Mouse (Mus musculus) cerebellum, adult (tissue): ENCODE data around the gene Nadsyn1.

Experiments
- ATAC-seq: cut with Nextera tagmentation; 2 replicates; pipeline ENCODE4 v1.9.2; 2017; ENCODE audit warnings: mild to moderate bottlenecking, moderate library complexity, mixed read lengths; ENCODE audit not compliant: insufficient number of reproducible peaks, low FRiP score, low TSS enrichment

The Nadsyn1 gene

GRCm38 (mm10) chr7:143822375-143823265, at the start of gene Nadsyn1, which contains the start of gene Dhcr7:
Gene Nadsyn1, minus strand, starts transcription at chr7:143822849.
Gene Dhcr7, plus strand, starts transcription at chr7:143823145.
- ATAC-seq: peak; percentile 95

- no peak for ATAC-seq
Measured at GRCm38 (mm10) chr7:143868874-143869273, 46.2 kb upstream of the Nadsyn1 start.

- ATAC-seq: no peak
Measured at GRCm38 (mm10) chr7:143866538-143866937, 43.9 kb upstream of the Nadsyn1 start, which contains the start of gene Gm498. Gene Gm498, plus strand, starts transcription at chr7:143866838.

GRCm38 (mm10) chr7:143848768-143849482, 26.3 kb upstream of the Nadsyn1 start:
- no peak for ATAC-seq

GRCm38 (mm10) chr7:143848127-143848767, 25.6 kb upstream of the Nadsyn1 start:
- no peak for ATAC-seq

- ATAC-seq: no peak
Measured at GRCm38 (mm10) chr7:143841301-143841700, 18.7 kb upstream of the Nadsyn1 start.

- ATAC-seq: no peak
Measured at GRCm38 (mm10) chr7:143840121-143840520, 17.5 kb upstream of the Nadsyn1 start.

- no peak for ATAC-seq
Measured at GRCm38 (mm10) chr7:143837705-143838358, 15.2 kb upstream of the Nadsyn1 start.

GRCm38 (mm10) chr7:143834972-143835371, 12.3 kb upstream of the Nadsyn1 start:
- ATAC-seq: no peak

- no peak for ATAC-seq
Measured at GRCm38 (mm10) chr7:143834316-143834715, 11.7 kb upstream of the Nadsyn1 start.

- no peak for ATAC-seq
Measured at GRCm38 (mm10) chr7:143833581-143834190, 11.0 kb upstream of the Nadsyn1 start.

- ATAC-seq: no peak
Measured at GRCm38 (mm10) chr7:143832611-143833010, 10.0 kb upstream of the Nadsyn1 start.

GRCm38 (mm10) chr7:143832196-143832595, 9.5 kb upstream of the Nadsyn1 start:
- no peak for ATAC-seq

GRCm38 (mm10) chr7:143830399-143830798, 7.8 kb upstream of the Nadsyn1 start:
- peak; percentile 3; the same call in 1 of the 2 replicates for ATAC-seq

GRCm38 (mm10) chr7:143829504-143830331, 7.1 kb upstream of the Nadsyn1 start:
- peak; percentile 97 for ATAC-seq

- ATAC-seq: no peak
Measured at GRCm38 (mm10) chr7:143826985-143827384, 4.3 kb upstream of the Nadsyn1 start.

- ATAC-seq: no peak
Measured at GRCm38 (mm10) chr7:143823266-143823605, 587 bp upstream of the Nadsyn1 start.

- no peak for ATAC-seq
Measured at GRCm38 (mm10) chr7:143821241-143821640, 1.4 kb downstream of the Nadsyn1 start.

GRCm38 (mm10) chr7:143819201-143819600, 3.4 kb downstream of the Nadsyn1 start:
- no peak for ATAC-seq
